Mouse (Mus musculus) common myeloid progenitor, adult 5-6 weeks (primary cell): ENCODE results near the gene Gtf2a1l. TPM values are rescaled to one million over a fixed set of nuclear protein-coding genes. Genes with fewer than 3 reads are reported as not detected.
A peak's percentile ranks its signal among the peaks of the same experiment; 100 is the strongest.

Experiments used
- ATAC-seq: replicated peaks from 2 replicates; pipeline ENCODE4 v1.8.0; 2016; ENCODE audit warnings: low read depth, mild to moderate bottlenecking, moderate TSS enrichment, inconsistent platforms; ENCODE audit not compliant: poor library complexity, severe bottlenecking
- total RNA-seq: library from RNA; stranded (forward); fragments of 200-1000, 187-1606 nt; gene quantifications from 2 replicates; pipeline ENCODE4 v1.2.3, GENCODE M21; 2017

Gene Gtf2a1l
- total RNA-seq, 1 experiment from 2014 or later = not detected

DNA sequence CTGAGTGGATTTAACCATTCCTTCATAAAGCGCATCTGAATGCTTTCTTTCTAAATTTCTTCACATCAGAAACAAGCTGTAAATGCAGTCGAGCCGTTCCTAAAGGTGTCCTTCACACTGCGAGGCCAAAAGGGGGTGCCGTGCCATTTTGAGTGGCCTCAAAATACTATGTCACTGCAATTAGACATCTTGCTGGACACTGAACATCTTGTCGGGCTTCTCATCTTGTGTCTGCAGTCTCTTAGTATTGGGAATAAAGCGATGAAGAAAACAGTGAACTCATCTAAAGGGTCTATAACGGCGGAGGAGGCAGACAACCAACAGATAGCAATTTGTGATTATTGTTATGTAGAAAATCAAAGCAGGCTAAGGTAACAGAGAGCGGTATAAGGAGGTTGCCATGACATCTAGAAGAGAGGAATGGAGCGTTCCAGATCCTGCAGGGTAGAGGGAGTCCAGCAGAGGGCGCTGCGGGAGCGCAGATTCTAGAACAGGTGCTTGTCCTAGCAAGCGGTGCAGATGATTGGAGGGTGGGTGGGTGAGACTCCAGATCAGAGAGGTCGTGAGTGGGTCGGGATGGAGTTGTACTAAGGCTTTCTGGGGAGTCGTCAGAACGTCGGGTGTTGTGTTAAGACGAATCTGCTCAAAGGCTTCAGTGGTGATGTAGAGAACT lies 15.6 kb upstream of the Gtf2a1l start:
- peak; percentile 93 for ATAC-seq

DNA sequence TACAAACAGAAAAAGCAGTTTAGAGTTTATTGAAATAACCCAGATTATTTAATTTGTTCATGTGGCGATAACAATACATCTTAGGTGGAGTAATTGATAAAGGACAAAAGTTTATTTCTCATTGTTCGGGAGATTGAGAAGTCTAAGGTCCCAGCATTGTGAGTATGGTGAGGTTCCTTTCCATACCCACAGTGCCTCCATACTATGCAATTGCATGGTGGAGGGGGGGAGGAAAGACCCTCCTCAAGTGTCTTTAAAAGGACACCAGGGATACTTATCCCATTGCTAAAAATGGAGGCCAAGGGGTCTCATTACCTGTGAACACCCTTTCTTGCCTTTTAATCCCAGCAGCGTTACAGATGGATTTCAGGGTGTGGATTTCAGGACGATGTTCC lies 15.1 kb upstream of the Gtf2a1l start:
- no peak for ATAC-seq

DNA sequence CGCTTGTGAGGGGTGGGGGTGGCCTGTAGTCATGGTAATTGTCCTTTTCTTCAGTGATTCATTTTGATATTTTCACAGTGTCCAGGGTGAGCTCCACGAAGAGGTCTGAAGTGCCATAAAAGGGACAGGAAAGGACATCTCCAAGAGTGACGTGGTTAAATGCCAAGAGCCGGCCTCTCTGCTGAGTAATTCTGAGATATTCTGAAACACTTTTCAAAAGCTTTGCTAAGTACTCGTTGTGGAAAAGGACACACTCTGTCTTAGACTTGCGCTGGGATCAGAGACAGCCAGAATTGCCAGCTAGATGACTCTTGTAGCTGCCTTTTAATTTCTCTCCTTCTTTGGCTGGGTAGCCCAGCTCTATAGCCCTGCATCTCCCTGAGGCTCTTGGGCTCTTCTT lies 9.9 kb upstream of the Gtf2a1l start:
- no peak for ATAC-seq

DNA sequence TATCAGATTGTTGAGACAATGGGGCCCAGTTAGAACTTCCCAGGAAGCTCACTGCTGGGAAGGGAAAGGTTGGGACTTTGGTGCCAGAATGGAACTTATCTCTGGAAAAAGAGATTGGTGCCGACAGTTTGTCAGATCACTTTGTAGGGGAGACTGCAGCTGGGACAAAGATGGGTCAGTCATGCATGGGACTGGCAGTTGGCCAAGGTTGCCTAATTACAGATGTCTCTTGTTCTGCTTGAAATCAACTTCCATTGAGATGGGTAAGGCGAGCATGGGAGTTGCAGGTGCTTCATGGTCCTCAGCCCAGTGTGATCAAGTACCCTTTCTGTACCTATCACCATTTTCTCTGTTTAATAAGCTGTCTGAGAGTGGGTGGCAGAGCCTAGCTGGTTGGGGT lies 2.4 kb upstream of the Gtf2a1l start:
- ATAC-seq = no peak

DNA sequence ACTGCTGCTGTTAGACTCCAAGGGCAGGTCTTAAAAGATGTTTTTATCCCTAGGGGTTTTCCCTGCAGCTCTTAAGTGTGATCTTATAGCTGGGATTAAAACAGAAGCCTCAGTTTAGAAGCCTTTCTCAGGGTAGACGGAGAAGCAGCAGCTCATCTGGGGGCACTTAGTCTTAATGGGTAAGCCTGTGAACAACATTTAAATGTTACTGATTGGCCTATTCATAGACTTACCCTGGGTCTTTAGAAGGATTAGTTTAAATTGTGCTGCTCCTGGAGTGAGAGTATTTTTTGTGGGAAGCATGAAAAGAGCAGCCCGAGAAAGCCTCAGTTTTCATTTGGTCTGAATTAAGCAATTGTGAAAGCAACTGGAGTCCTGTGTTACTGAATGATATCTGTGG lies 1.5 kb downstream of the Gtf2a1l start:
- ATAC-seq = no peak

DNA sequence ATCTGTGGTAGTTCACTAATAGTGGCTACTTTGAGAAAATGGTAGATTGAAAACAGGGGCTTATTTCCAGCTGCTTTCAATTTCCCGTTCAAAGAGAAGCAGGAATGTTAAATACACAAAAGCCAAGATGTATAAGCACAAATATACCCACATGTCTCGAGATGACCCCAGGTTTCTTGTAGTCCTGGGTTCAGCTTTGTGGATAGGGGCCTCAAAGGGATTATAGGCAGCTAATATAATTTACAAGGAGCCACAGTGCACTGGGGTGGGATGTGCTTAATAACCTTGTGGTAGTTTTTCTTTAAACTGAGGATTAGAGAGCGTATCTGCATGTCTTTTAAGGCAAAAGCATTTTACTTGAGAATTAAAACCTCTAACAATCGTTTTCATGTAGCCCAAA lies 2.3 kb downstream of the Gtf2a1l start:
- ATAC-seq = no peak

DNA sequence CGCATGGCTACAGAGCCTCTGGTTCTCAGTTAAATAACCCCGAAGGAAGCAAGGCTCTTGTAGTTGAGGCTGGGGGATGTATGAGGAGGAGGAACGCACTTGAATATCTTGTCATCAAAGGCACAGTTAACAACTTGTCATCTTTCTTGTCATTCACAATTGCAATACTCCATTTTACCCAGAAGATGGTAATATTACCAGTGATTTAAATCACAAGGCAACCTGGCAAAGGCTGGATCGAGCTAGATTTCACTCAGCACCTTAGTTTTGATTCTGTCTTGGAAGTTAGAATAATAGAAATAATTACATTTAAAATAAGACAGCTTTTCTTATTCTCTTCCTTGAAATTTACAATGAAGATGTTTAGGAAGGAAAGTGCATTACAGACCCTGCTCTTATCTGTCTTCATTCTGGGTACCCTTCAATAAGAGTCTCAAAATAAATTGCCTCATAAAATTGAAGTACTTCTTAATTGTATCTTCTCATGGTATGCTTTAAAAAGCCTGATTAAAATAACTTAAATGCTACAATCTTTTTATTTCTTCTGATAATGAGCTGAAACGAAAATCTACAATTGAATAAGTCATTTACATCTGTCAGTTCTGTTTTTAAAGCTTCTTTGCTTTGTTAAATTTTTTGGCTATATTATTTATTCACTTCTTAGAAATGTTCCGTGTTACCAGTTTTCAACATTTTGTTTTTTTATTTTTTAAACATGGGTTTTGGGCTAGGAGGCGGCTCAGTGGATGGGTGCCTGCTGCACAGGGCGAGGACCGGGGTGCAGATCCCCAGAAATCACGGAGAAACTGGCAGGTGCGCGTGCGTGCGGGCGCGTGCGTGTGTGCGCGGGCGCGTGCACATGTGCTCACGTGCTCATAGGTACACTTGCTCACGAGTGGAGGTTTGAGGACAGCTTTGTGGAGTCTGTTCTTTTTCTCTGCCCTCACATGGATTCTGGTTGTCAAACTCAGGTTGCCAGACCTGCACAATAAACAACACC lies 7.2 kb downstream of the Gtf2a1l start:
- ATAC-seq = no peak

DNA sequence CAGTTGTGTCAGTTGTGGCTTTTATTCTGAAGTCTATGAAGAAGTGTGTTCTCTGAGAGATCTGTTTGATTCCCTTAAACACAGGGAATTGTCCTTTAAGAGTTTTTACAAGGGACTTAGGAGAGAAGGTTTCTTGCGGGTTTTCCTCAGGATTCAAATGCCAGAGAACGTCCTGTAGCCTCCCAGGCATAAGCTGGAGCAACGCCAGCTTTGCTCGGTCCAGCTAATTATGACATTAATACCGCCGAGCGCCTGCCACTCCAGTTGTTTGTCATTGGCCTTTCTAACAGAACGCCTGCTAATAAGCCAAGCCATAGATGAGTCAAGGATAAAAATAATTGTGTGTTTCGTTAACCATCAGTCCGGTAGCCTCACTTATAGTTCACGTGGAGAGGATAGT lies 19.8 kb downstream of the Gtf2a1l start:
- ATAC-seq = no peak

DNA sequence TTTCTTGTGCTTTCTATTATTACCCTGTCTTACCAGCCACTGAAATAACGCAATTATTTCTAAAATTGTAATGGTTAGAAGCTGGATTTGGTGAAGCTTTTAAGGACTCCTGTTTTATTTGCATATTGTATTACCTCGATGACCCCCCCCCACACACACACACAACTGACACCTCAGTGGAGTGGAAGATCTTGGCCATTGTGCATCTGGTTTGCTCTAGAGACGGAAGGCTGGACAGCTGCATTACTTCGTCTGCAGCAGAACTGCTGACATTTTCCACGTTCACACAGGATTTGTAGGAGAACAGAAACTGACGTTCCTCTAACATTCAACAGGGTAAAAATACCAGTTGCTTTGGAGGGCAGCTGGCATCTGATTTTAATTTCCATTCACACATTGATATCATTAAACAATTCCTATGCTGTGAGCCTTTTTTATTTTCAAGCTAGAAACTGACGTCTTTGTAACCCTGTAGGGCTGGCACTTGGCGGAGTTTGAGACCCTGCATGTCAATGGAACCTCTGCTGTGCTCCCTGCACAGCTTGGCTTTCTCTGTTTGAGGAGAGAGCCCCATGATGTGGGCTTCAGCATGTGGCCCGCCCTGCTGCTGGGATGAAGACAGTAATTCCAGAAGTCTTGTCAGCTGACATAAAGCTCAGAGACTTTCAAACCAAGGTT lies 28.3 kb downstream of the Gtf2a1l start:
- no peak for ATAC-seq

DNA sequence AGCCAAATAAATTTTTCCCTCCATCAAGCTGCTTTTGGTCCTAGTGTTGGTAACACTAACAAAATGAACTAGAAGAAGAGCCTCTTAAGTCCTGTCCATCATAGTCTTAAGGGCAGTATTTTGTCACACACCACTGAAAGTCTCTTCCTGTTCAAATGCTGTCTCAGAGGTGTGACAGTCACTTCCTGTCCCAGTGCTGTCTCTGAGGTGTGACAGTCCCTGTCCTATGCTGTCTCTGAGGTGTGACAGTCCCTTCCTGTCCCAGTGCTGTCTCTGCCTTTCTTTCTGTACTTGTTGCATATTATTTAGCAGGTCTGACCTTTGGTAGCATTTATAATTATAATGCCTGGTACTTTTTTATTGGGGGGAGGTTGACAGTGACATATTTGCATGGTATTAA lies 32.4 kb downstream of the Gtf2a1l start:
- ATAC-seq = no peak

DNA sequence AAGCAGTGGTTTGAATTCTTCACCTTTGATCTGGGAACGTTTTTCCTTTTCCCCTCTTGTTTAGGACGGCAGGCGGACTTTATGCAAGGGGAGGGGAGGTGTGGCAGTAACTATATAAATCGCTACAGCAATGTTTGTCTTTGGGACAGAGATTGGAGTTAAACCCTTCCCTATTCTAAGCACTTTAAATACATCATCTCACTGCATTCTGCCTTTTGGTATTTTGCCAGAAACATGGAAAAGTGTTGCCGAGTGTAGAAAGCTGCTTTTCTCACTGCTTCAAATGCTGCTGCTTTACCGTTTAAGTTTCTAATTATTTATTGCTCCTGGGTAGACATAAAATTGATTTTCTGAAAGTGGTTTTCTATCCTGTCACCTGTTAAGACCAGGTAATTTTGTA lies 33.9 kb downstream of the Gtf2a1l start:
- ATAC-seq = no peak

DNA sequence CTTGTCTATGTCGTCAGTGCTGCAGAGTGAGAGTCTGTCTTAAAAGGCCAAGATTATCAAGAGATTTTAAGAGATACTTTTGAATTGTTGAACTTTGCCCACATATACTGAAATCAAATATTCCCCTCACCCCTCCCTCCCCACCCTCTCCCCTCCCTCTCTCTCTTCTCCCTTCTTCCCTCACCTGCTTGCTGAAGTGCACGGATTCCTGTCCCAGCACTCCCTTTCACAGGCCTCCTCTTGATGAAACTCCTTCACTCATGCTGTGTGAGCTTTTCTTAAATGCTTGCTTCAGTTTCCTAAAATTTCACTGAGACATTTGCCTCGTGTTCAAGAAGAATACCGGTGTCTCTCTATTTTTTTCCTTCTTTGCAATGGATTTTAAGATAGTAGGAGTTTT lies 34.7 kb downstream of the Gtf2a1l start:
- ATAC-seq = no peak

DNA sequence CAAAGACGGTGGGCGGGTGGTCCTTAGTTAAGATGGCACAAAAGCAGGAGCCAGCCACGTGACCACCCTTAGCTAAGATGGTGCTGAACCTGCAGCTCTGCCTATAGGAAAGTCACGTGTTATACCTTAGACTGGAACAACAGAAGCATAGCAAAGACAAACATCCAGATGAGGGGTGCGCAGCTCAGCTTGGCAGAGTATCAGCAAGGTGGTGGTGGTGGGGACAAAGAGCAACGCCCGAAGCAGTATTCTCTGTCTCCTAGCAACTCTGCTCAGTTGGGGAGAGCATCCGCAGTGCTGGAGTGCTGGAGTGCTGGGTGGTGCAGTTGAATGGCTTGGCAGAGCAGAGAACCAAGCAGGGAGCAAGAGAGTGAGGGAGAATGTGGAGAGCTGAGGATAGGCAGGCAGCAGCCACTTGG lies 37.8 kb downstream of the Gtf2a1l start:
- ATAC-seq = no peak

DNA sequence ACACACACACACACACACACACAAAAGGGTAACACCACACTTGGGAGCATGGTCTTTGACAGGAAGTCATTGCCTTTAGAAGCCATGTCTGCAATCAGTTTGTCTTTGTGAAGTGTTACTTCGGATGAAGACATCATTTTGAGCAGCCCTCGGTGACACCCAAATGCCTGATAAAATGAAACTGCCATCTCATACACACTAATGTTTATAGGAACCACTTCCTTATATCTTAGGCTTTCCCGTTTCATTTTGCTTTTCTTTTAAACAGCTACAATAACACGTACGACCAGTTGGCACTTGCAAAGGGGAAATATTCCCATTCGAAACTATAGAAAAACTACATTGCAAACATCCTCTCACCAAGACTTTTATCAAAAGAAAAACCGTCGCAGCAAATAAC lies 81.2 kb downstream of the Gtf2a1l start:
- ATAC-seq = peak; percentile 31; the same call in 1 of the 2 replicates

DNA sequence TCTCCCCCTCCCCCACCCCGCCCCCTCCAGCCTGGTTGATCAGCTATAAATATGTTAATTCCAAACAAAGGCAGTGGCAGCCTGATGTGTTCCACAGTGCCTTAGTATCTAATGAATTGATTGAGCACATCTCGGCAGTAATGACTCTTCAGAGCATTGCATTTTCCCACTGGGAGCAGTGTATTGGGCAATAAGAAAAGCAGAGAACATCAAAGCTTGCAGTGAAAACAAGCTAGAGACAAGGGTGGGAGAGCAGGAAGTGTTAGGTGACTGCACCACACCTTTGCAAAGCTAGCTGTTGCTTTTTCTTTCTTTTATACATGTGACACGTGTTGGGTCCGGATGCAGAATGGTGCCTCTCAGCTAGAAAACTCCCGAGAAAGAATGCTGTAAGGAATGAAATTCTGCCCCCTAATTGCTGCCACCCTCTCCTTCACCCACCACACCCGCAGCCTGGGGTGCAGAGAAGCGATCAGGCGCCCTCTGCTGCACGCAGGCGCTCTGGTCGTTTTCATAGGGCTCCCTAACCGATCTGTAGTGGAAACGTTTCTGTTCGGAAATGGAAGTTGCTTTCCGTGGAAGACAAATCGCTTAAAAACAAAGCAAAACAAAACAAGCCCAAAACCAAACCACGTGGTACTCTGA lies 84.5 kb downstream of the Gtf2a1l start:
- ATAC-seq = peak; percentile 91

DNA sequence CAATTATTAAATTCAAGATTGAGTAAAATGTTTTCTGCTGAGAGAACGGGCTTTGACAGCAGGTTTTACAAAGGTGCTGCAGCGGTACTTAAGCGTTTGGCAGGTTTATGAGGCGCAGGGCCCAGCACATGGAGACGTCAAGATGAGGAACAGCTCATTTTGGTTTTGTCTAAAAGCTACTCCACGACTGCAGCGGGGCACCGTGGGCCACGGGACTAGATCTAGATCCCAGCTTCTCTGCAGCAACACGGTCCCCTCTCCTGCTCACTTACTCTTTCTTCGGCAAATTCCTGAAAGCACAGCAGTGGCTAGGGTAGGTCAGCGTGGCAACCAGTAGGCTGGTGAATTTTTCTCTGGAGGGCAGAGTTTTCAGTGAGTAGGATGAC lies 85.0 kb downstream of the Gtf2a1l start:
- ATAC-seq = peak; percentile 30; the same call in 1 of the 2 replicates

DNA sequence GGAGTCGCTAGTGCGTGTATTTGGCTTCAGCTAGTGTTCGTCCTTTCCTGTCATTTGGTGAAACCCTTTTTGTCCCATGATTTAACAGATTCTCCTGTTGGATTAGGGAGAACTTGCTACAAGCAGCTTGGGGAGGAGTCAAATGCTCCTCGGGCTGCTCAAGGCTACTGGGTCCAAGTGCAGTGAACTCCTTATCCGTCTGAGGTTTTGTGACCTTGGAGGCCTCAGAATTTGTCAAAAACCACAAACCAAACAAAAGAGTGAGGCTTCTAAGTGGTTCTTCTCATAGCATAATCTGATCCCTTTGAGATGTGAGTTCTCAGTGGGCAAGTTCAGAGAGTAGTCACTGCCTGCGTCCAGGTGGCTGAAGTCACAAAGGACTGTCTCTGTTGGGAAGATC lies 87.3 kb downstream of the Gtf2a1l start:
- peak; percentile 47 for ATAC-seq

DNA sequence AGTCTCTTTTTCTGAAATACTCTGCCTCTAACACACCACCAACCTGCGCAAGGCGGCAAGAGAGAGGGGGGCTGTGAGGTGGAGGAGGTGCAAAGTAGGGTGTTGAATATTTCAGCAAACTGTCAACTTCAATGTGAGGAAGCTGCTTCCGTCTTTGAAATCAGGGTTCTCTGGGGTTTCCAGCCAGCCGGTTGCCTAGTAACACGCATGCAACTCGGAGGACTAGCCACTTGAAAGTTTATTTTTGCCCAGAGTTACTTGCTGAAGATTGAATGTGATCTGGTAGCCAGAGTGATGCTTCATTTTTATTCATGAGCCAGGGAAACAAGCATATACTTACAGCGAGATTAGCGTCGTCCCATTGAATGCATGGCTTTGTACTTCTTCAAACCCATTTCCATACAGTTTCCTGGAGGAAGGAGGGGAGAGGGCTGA lies 89.6 kb downstream of the Gtf2a1l start:
- ATAC-seq = no peak

DNA sequence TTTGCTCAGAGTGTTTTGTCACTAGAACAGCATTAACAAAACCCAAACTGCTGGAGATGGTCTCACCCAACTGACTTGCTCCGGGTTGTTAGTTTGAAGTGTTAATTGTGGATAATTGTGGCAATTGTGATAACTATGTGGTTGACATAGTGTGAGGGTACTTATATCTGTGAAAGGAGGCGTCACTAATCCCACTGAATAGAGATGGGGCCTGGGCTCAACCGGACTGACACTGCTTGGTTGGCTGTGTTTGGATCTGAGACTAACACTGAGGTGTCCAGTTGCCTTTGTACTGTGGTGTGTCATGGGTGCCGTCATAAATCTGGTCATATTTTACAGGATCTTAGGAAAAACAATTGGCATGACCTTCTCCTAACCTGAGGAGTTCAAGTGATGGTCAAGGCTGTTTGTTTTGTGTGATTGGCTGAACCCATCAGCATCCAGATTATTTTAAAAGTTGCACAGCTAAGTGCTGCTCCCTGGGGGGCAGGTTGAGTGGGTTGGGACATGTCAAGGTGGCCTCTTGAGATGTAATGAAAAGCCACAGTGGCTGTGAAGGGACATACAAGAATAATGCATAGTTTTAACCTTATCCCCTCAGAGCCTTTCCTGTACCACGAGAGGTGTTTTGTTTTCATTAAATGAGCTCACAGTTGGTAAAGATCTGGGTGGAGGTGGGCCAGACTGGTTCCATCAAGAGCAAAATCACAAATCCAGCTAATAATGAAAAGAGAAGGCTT lies 95.1 kb downstream of the Gtf2a1l start:
- no peak for ATAC-seq

DNA sequence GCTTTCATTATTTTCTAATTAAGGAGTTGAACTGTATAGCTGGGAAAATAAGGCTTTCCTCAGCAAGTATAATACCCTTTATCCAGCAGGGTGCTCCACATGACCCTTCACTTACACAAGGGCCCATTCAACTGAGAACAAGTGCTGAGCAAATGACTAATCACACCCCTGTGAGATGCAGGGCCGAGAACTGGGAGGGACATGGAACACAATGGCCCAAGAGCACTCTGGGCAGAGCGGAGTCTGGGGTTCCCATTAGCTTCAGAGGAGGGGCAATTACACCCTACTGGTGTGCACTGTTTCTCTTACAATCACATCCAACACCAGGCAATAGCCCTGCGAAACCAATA lies 95.7 kb downstream of the Gtf2a1l start:
- ATAC-seq = no peak
